In genomic region chr2:25575432-25576027, GRCm38 (mm10) we compare ENCODE assay signal across 8 mouse cellular contexts. TPM values are rescaled to one million over a fixed set of nuclear protein-coding genes. Genes with fewer than 3 reads are reported as not detected.
DNase-seq lines count a peak whose midpoint lies in the region; ATAC-seq lines count a peak whose summit lies in the region.

No protein-coding gene starts in this region.

- no peak overlapping the region for H3K27ac ChIP-seq in brown adipose tissue, adult 24 weeks (replicated peaks; ENCODE audit: low read depth, low read length)
- H3K27ac ChIP-seq in kidney, embryonic 16.5 days (ENCODE audit: low read length), result peak overlapping the region; percentile 91

- H3K36me3 ChIP-seq in kidney, embryonic 16.5 days (ENCODE audit: insufficient read depth, low read length), result no peaks in the 10 kb centered on the region

- peak; percentile 52 for DNase-seq in right cerebral cortex, adult 2 months (ENCODE audit: low spot score in 2 of 2)
- no peak for DNase-seq in right cerebral cortex, adult 18-20 months
- DNase-seq in lung, postnatal 14 days, result peak; percentile 48
- DNase-seq in spleen, postnatal 36 days (ENCODE audit: low spot score in 2 of 2), result peak; percentile 50 to 54
- DNase-seq in frontal cortex, adult 2 months (ENCODE audit: extremely low spot score in 1 of 2, low spot score in 1 of 2), result no peak

- peak overlapping the region; percentile 95 for H3K4me2 ChIP-seq in kidney, embryonic 16.5 days (replicated peaks; ENCODE audit: low read depth, low read length)

- H3K27me3 ChIP-seq in kidney, embryonic 16.5 days (ENCODE audit: insufficient read depth, low read length), result peaks cover 47% of the 10 kb centered on the region

- ATAC-seq in granulocyte monocyte progenitor cell, adult 5-6 weeks (replicated peaks; ENCODE audit: poor library complexity, severe bottlenecking), result peak; percentile 43
- no peak for ATAC-seq in kidney, embryonic 16.5 days (ENCODE audit: low FRiP score, low TSS enrichment)

- peaks cover 3% of the 10 kb centered on the region; the same call in 1 of the 2 replicates for H3K4me1 ChIP-seq in brown adipose tissue, adult 24 weeks (ENCODE audit: control insufficient read depth, insufficient read depth, insufficient read length, low read length)
- H3K4me1 ChIP-seq in kidney, embryonic 16.5 days (ENCODE audit: insufficient read depth, low read length), result peaks cover 53% of the 10 kb centered on the region

- no peaks in the 10 kb centered on the region for H3K9me3 ChIP-seq in kidney, embryonic 16.5 days (ENCODE audit: low read length)

- peak overlapping the region; percentile 85 for H3K9ac ChIP-seq in kidney, embryonic 16.5 days (replicated peaks; ENCODE audit: low read length)

- peak overlapping the region; percentile 83 for H3K4me3 ChIP-seq in brown adipose tissue, adult 24 weeks (ENCODE audit: insufficient read depth, low read depth, low read length)
- H3K4me3 ChIP-seq in kidney, embryonic 16.5 days (ENCODE audit: low read length), result peak overlapping the region; percentile 69

- 14% methylated on average over 21 of the region's 21 CpGs for WGBS in kidney, embryonic 16.5 days

RNA-seq across cellular contexts. Expression of gene Phpt1, which starts 0.5 kb away (rescaled TPM):
- polyA plus RNA-seq in brown adipose tissue, adult 24 weeks (2012; ENCODE audit: insufficient read depth, insufficient read length, missing spikeins), result 70.7 and 86.8 TPM in 2 replicates
- total RNA-seq in granulocyte monocyte progenitor cell, adult 5-6 weeks (2014; fragmentation: Nextera tagmentation), result 62.5 and 89.4 TPM in 2 replicates
- total RNA-seq in granulocyte monocyte progenitor cell, adult 5-6 weeks (2017), result 5.9 and 46.2 TPM in 2 replicates
- polyA plus RNA-seq in kidney, embryonic 16.5 days (2015; fragmentation: Nextera tagmentation; extraction: Ambion mirVana), result 193 and 206 TPM in 2 replicates
- 134 and 161 TPM in 2 replicates for polyA plus RNA-seq in frontal cortex, adult 2 months (2012; rRNA removed)

RNA-seq across cellular contexts. Expression of gene Mamdc4, which starts 0.9 kb away (rescaled TPM):
- 0.36 and 0.54 TPM in 2 replicates for polyA plus RNA-seq in brown adipose tissue, adult 24 weeks (2012; ENCODE audit: insufficient read depth, insufficient read length, missing spikeins)
- 1.5 and 3.4 TPM in 2 replicates for total RNA-seq in granulocyte monocyte progenitor cell, adult 5-6 weeks (2014; fragmentation: Nextera tagmentation)
- 1.2 and 66.7 TPM in 2 replicates for total RNA-seq in granulocyte monocyte progenitor cell, adult 5-6 weeks (2017)
- polyA plus RNA-seq in kidney, embryonic 16.5 days (2015; fragmentation: Nextera tagmentation; extraction: Ambion mirVana), result 12.2 and 14.7 TPM in 2 replicates
- polyA plus RNA-seq in frontal cortex, adult 2 months (2012; rRNA removed), result 2.1 and 2.5 TPM in 2 replicates

RNA-seq across cellular contexts. Expression of gene Ajm1, which starts 6.0 kb away (rescaled TPM):
- 0.44 TPM in 1 of 2 replicates, not detected in the other for polyA plus RNA-seq in brown adipose tissue, adult 24 weeks (2012; ENCODE audit: insufficient read depth, insufficient read length, missing spikeins)
- not detected in 2 replicates for total RNA-seq in granulocyte monocyte progenitor cell, adult 5-6 weeks (2014; fragmentation: Nextera tagmentation)
- 0.39 TPM in 1 of 2 replicates, not detected in the other for total RNA-seq in granulocyte monocyte progenitor cell, adult 5-6 weeks (2017)
- polyA plus RNA-seq in kidney, embryonic 16.5 days (2015; fragmentation: Nextera tagmentation; extraction: Ambion mirVana), result 0.18 and 0.22 TPM in 2 replicates
- 114 and 122 TPM in 2 replicates for polyA plus RNA-seq in frontal cortex, adult 2 months (2012; rRNA removed)

RNA-seq across cellular contexts. Expression of gene Edf1, which starts 17.9 kb away (rescaled TPM):
- 398 and 454 TPM in 2 replicates for polyA plus RNA-seq in brown adipose tissue, adult 24 weeks (2012; ENCODE audit: insufficient read depth, insufficient read length, missing spikeins)
- 134 and 171 TPM in 2 replicates for total RNA-seq in granulocyte monocyte progenitor cell, adult 5-6 weeks (2014; fragmentation: Nextera tagmentation)
- 96.1 and 107 TPM in 2 replicates for total RNA-seq in granulocyte monocyte progenitor cell, adult 5-6 weeks (2017)
- polyA plus RNA-seq in kidney, embryonic 16.5 days (2015; fragmentation: Nextera tagmentation; extraction: Ambion mirVana), result 372 and 373 TPM in 2 replicates
- polyA plus RNA-seq in frontal cortex, adult 2 months (2012; rRNA removed), result 287 and 289 TPM in 2 replicates

RNA-seq across cellular contexts. Expression of gene Traf2, which starts 28.8 kb away (rescaled TPM):
- polyA plus RNA-seq in brown adipose tissue, adult 24 weeks (2012; ENCODE audit: insufficient read depth, insufficient read length, missing spikeins), result 7.0 and 12.9 TPM in 2 replicates
- 17.3 and 18.2 TPM in 2 replicates for total RNA-seq in granulocyte monocyte progenitor cell, adult 5-6 weeks (2014; fragmentation: Nextera tagmentation)
- 13.9 and 15.9 TPM in 2 replicates for total RNA-seq in granulocyte monocyte progenitor cell, adult 5-6 weeks (2017)
- polyA plus RNA-seq in kidney, embryonic 16.5 days (2015; fragmentation: Nextera tagmentation; extraction: Ambion mirVana), result 40.6 and 43.6 TPM in 2 replicates
- 8.1 and 9.1 TPM in 2 replicates for polyA plus RNA-seq in frontal cortex, adult 2 months (2012; rRNA removed)

Comparison
In these comparisons a context has a peak if more than half of its experiments do, and no peak if none do; other contexts are left out.
1. DNase-seq: peak in right cerebral cortex, adult 2 months (2 of 2), lung, postnatal 14 days (single experiment) and spleen, postnatal 36 days (2 of 2); none in right cerebral cortex, adult 18-20 months (single experiment) and frontal cortex, adult 2 months (0 of 2).
2. RNA of gene Ajm1, which starts 6.0 kb away (polyA plus RNA-seq): 114 to 122 TPM in frontal cortex, adult 2 months; 0.44 TPM in brown adipose tissue, adult 24 weeks and 0.18 to 0.22 TPM in kidney, embryonic 16.5 days; every median in the first group is over 10 times any median in the second.